Mouse (Mus musculus) embryonic facial prominence, embryonic 14.5 days (tissue): ENCODE results near the gene Shank1. TPM values are rescaled to one million over a fixed set of nuclear protein-coding genes. Genes with fewer than 3 reads are reported as not detected.

Source experiments
- ATAC-seq: fragments of 200-750 bp; cut with Nextera tagmentation; 2 replicates; pipeline ENCODE4 v1.8.0; 2017; ENCODE audit warnings: low read depth, moderate number of reproducible peaks, moderate TSS enrichment
- DNase-seq: peaks from one replicate; pipeline ENCODE4 v3.0.0-alpha.2; 2015; ENCODE audit warnings: low spot score
- H3K27ac ChIP-seq: fragments of 300-500 bp; sonication (generic); replicated peaks from 2 replicates; pipeline ENCODE4 v1.5.1; 2014; ENCODE audit warnings: low read depth, mild to moderate bottlenecking, low read length, moderate library complexity
- H3K27me3 ChIP-seq: fragments of 300-500 bp; sonication (generic); replicated peaks from 2 replicates; pipeline ENCODE4 v1.6.1; 2014; ENCODE audit warnings: low read length; ENCODE audit not compliant: control insufficient read depth, insufficient read depth
- H3K36me3 ChIP-seq: fragments of 300-500 bp; sonication (generic); 2 replicates; pipeline ENCODE4 v1.6.1; 2014; ENCODE audit warnings: low read length, mixed read lengths; ENCODE audit not compliant: control insufficient read depth, insufficient read depth
- H3K4me1 ChIP-seq: fragments of 300-500 bp; sonication (generic); 2 replicates; pipeline ENCODE4 v1.6.1; 2014; ENCODE audit warnings: antibody characterized with exemption, low read length; ENCODE audit not compliant: control insufficient read depth, insufficient read depth
- H3K4me2 ChIP-seq: fragments of 300-500 bp; sonication (generic); 2 replicates; pipeline ENCODE4 v1.6.1; 2014; ENCODE audit warnings: low read depth, mild to moderate bottlenecking, low read length, moderate library complexity, mixed read lengths
- H3K4me3 ChIP-seq: fragments of 300-500 bp; sonication (generic); 2 replicates; pipeline ENCODE4 v1.5.1; 2014; ENCODE audit warnings: low read depth, mild to moderate bottlenecking, low read length
- H3K9ac ChIP-seq: fragments of 300-500 bp; sonication (generic); 2 replicates; pipeline ENCODE4 v1.6.1; 2014; ENCODE audit warnings: low read depth, mild to moderate bottlenecking, low read length, moderate library complexity, mixed read lengths
- H3K9me3 ChIP-seq: fragments of 300-500 bp; sonication (generic); 2 replicates; pipeline ENCODE4 v1.6.1; 2016; ENCODE audit warnings: low read length; ENCODE audit not compliant: control insufficient read depth
- WGBS: fragments of 180-500 bp; shearing (Covaris S2); extraction: QIAGEN DNeasy Blood & Tissue Kit; methylation state at CpG from one replicate; pipeline ENCODE4 v1.1.7; 2014; 5-methylcytosine and 5-hydroxymethylcytosine counted together
- polyA plus RNA-seq: library from polyadenylated mRNA; unstranded; fragments of >200 nt; fragmentation: Nextera tagmentation; extraction: Ambion mirVana; gene quantifications from 2 replicates; pipeline ENCODE4 v1.2.1, GENCODE M21; 2014

The Shank1 gene
- polyA plus RNA-seq, 1 experiment from 2014 or later: 3.7 TPM

DNA sequence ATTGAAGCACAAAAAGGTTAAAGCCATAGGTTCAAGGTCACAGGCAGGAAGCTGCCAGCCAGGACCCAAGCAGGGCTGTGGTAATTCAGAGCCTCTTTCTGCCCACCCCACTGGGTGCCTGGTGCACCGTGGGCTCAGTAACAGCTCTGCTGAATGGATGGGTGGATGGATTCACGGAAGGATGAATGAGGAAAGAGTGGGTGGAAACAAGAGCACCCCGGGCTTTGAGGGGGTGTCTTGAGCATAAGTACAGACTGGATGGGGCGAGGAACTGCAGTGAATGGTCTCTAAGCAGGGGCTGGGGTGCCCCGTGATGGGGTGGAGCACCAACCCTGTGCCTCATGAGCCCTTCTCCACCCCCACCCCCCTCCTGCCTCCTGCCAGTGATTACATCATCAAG is 31.7 kb downstream of the Shank1 start:
- Histone ChIP-seq H3K36me3 (no peaks in the 10 kb centered on the region), H3K27me3 (peaks cover 42% of the 10 kb centered on the region), H3K4me2 (no peak overlapping the region), H3K9me3 (no peaks in the 10 kb centered on the region), H3K27ac (no peak overlapping the region), H3K4me3 (no peak overlapping the region), H3K9ac (no peak overlapping the region), H3K4me1 (no peaks in the 10 kb centered on the region)
- no peak for DNase-seq
- no peak for ATAC-seq
- WGBS: 68% methylated on average over 5 of the region's 5 CpGs

DNA sequence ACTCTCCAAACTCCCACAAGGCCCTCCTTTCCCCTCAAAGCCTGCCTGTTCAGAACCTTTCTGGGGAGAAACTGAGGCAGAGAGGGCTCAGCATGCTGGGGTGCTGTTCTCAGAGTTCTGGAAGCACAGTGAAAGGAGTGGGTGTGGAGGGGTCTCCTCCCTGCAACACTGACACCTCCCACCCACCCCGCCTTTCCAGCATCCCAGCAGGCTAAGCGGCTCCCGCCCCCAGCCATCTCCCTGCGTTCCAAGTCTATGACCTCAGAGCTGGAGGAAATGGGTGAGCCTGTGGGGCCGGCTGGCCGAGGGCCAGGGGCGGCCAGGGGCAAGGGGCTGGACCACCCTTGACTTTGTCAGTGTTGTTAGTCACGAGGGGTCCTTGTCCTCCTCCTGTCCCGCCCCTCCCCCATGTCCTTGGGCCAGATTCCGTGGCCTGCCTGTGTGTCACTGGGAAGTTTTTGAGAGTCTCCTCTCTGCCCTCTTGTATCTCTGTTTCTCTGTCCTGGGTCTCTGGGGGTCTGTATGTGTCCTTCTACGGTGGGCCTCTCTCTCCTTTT is 33.5 kb downstream of the Shank1 start:
- ATAC-seq: peak; percentile 28; the same call in 1 of the 2 replicates
- Histone ChIP-seq H3K27ac (no peak overlapping the region), H3K4me3 (no peak overlapping the region), H3K4me2 (no peak overlapping the region), H3K4me1 (no peaks in the 10 kb centered on the region), H3K36me3 (no peaks in the 10 kb centered on the region), H3K27me3 (peaks cover 24% of the 10 kb centered on the region), H3K9me3 (no peaks in the 10 kb centered on the region), H3K9ac (no peak overlapping the region)
- WGBS: 25% methylated on average over 11 of the region's 11 CpGs
- DNase-seq: no peak

DNA sequence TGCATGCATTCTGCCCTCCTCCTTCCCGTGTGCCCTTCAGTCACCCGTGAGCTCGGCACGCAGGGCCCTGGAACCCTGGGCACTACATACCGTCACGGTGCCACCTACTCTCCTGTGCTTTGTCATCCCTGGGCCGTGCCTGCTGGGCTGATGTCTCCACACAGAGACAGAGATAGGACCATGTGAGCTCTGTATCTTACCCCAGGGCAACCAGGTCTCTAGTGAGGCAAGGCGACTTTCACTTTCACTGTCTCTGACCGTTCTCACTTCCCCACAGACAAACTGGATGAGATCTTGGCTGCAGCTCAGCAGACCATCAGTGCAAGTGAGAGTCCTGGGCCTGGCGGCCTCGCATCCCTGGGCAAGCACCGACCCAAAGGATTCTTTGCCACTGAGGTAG is 34.6 kb downstream of the Shank1 start:
- Histone ChIP-seq H3K4me2 (no peak overlapping the region), H3K4me1 (no peaks in the 10 kb centered on the region), H3K4me3 (no peak overlapping the region), H3K27me3 (peaks cover 21% of the 10 kb centered on the region), H3K27ac (no peak overlapping the region), H3K36me3 (no peaks in the 10 kb centered on the region), H3K9ac (no peak overlapping the region), H3K9me3 (no peaks in the 10 kb centered on the region)
- WGBS: 77% methylated on average over 12 of the region's 12 CpGs
- DNase-seq: no peak
- ATAC-seq: no peak

DNA sequence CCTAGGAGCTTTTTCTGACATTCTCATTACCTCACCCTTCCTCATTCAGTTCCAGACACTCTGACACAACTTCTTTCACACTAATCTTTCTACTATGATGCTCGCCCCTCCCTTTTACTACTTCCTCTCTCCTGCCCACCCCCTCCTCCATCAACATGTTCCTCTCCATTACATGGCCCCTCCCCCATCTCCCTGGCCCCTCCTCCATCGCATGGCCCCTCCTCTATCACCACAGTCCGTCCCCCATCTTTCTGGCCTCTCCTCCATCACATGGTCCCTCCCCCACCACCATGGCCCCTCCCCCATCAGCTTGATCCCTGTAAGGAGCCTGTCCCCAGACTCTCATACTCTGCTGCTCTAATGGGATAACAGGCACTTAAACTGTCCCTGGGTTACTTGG is 39.0 kb downstream of the Shank1 start:
- no peak for DNase-seq
- no peak for ATAC-seq
- Histone ChIP-seq H3K27ac (no peak overlapping the region), H3K4me3 (no peak overlapping the region), H3K4me1 (peaks cover 6% of the 10 kb centered on the region; the same call in 1 of the 2 replicates), H3K27me3 (peaks cover 53% of the 10 kb centered on the region), H3K9me3 (no peaks in the 10 kb centered on the region), H3K9ac (no peak overlapping the region), H3K36me3 (no peaks in the 10 kb centered on the region), H3K4me2 (no peak overlapping the region)
- 20% methylated on average over 3 of the region's 3 CpGs for WGBS

DNA sequence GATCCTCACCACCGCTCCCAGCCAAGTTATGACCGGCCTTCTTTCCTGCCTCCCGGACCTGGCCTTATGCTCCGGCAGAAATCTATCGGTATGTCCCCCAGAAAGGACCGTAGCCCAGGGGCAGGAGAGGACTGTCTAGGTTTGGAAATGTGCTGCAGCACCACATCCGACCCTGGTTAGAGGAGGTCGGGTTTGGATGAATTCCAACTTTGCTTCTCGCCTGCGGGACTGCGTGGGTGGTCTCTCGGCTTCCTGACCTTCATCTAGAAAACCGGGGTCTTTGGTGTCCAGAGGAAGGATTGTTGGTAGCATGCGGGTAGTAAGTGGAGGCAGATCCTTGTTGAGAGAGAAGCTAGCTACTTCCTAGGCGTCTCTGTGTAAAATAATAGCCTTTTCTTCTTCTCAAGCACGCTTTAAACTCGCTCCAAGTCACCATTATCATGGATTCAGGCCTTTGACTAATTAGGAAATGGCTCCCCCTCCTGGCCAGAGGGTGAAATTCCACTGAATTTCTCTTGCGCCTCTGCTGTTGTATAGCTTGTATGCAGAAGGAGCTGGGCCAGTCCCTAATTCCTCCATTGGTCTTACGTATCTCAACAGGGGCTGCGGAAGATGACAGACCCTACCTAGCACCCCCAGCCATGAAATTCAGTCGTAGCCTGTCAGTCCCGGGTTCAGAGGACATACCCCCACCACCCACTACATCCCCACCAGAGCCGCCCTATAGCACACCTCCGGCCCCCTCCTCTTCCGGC is 41.1 kb downstream of the Shank1 start:
- peak; percentile 71 for ATAC-seq
- Histone ChIP-seq H3K4me3 (peak overlapping the region; percentile 24), H3K9me3 (no peaks in the 10 kb centered on the region), H3K9ac (peak overlapping the region; percentile 38), H3K4me2 (peak overlapping the region; percentile 56), H3K36me3 (no peaks in the 10 kb centered on the region), H3K27me3 (peaks cover 70% of the 10 kb centered on the region), H3K27ac (no peak overlapping the region), H3K4me1 (peaks cover 6% of the 10 kb centered on the region; the same call in 1 of the 2 replicates)
- DNase-seq: peak; percentile 92
- 2% methylated on average over 25 of the region's 25 CpGs for WGBS

DNA sequence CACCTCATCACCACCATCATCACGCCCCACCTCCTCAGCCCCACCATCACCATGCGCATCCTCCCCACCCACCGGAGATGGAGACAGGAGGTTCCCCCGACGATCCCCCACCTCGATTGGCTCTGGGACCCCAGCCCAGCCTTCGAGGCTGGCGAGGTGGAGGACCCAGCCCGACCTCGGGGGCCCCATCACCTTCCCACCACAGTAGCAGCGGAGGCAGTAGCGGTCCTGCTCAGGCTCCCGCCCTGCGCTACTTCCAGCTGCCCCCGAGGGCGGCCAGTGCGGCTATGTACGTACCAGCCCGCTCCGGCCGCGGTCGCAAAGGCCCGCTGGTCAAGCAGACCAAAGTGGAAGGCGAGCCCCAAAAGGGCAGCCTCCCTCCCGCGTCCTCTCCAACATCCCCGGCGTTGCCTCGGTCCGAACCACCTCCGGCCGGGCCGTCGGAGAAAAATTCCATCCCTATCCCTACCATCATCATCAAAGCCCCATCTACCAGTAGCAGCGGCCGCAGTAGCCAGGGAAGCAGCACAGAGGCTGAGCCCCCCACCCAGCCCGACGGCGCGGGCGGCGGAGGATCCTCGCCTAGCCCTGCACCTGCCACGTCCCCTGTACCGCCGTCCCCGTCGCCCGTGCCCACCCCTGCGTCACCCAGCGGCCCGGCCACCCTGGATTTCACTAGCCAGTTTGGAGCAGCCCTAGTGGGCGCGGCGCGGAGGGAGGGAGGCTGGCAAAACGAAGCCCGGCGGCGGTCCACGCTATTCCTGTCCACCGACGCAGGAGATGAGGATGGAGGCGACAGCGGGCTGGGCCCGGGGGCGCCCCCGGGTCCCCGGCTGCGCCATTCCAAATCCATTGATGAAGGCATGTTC is 42.1 kb downstream of the Shank1 start:
- H3K4me2 ChIP-seq: peak overlapping the region; percentile 38; the same call in 1 of the 2 replicates
- no peak for DNase-seq
- WGBS: 6% methylated on average over 41 of the region's 71 CpGs

DNA sequence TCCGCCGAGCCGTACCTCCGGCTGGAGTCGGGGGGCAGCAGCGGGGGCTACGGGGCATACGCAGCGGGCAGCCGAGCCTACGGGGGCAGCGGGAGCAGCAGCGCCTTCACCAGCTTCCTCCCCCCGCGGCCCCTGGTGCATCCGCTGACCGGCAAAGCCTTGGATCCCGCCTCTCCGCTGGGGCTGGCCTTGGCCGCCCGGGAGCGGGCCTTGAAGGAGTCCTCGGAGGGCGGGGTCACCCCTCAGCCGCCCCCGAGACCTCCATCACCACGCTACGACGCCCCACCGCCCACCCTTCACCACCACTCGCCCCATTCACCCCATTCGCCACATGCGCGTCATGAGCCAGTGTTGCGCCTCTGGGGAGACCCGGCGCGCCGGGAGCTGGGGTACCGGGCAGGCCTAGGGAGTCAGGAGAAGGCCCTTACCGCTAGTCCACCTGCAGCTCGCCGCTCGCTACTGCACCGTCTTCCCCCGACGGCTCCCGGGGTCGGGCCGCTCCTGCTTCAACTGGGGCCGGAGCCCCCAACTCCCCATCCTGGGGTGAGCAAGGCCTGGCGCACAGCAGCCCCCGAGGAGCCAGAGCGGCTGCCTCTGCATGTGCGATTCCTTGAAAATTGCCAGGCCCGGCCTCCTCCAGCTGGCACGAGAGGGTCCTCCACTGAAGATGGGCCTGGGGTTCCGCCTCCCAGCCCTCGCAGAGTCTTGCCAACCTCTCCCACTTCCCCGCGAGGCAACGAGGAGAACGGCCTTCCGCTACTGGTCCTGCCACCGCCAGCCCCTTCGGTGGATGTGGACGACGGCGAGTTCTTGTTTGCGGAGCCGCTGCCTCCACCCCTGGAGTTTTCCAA is 42.9 kb downstream of the Shank1 start:
- no peak for DNase-seq
- Histone ChIP-seq H3K9ac (no peak overlapping the region), H3K4me3 (peak overlapping the region; percentile 21), H3K9me3 (no peaks in the 10 kb centered on the region), H3K36me3 (no peaks in the 10 kb centered on the region), H3K27me3 (peaks cover 89% of the 10 kb centered on the region), H3K4me2 (peak overlapping the region; percentile 38; the same call in 1 of the 2 replicates), H3K4me1 (peaks cover 6% of the 10 kb centered on the region; the same call in 1 of the 2 replicates), H3K27ac (no peak overlapping the region)
- ATAC-seq: no peak
- WGBS: under 1% methylated on average over 20 of the region's 71 CpGs

More for the DNA sequence above, 42.1 kb downstream of the Shank1 start:
- Histone ChIP-seq H3K4me1 (peaks cover 6% of the 10 kb centered on the region; the same call in 1 of the 2 replicates), H3K27ac (no peak overlapping the region), H3K27me3 (peaks cover 80% of the 10 kb centered on the region), H3K9ac (no peak overlapping the region), H3K36me3 (no peaks in the 10 kb centered on the region), H3K4me3 (peak overlapping the region; percentile 21; the same call in 1 of the 2 replicates), H3K9me3 (no peaks in the 10 kb centered on the region)
- ATAC-seq: no peak
